Mouse (Mus musculus): ENCODE measurements around the gene Ube4a. TPM values are rescaled to one million over a fixed set of nuclear protein-coding genes. Genes with fewer than 3 reads are reported as not detected.
"Not testable (repeated sequence)": the region's sequence is repeated elsewhere in the genome, so short reads cannot be mapped to it uniquely, and the experiment has no call there.

The Ube4a gene
- polyA plus RNA-seq, 1 experiment: 26.1 TPM

DNA sequence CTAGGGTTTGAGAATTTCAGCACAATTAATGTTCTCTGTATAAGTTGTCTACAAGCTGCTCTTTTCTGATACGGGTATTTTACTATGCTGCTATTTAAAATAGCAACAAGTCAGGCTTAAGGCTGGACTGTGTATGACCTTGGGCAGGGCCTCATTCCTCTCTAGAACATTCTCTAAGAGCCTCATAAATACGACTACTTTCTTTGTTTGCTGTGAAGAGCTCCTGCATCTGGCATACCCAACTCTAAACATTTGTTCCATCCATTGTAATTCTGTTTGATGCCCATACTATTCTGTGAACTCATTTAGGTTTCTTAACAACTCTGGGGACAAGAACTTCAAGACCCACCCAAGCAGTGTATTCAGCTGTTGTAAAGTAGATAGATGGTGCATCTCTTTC is 17.6 kb upstream of the Ube4a start:
- H3K4me3 ChIP-seq (ENCODE audit: insufficient read depth, low read length): no peak overlapping the region
- H3K4me1 ChIP-seq (ENCODE audit: control insufficient read depth, insufficient read depth, low read length): no peaks in the 10 kb centered on the region
- H3K27ac ChIP-seq (ENCODE audit: insufficient read depth, low read length): no peak overlapping the region
- no peak for TF ChIP-seq CTCF (IDR thresholded peaks at IDR 0.05; ENCODE audit: extremely low read depth, insufficient read depth, low read length)
- TF ChIP-seq POLR2A (IDR thresholded peaks at IDR 0.05; ENCODE audit: extremely low read depth, insufficient read depth, low read length): no peak

DNA sequence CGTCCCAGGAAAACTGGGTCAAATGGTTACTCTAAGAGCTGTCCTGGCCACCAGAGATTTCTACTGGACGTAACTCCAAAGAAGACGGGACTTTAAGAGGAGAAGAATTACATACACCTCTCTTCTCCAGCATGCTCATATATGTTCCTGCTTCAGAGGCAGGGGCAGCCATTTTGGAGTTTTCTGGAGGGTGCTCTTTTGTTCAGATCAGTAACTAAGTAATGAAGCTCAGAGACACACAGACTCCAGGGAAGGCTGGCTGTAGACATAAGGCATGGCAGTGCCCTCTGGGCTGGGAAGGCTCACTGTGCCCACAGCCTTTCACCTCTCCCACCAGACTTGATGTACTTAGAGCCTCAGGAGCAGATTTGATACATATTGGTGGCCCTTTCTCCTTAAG is 17.1 kb upstream of the Ube4a start:
- TF ChIP-seq POLR2A (IDR thresholded peaks at IDR 0.05; ENCODE audit: extremely low read depth, insufficient read depth, low read length) (no peak), CTCF (IDR thresholded peaks at IDR 0.05; ENCODE audit: extremely low read depth, insufficient read depth, low read length) (no peak)
- Histone ChIP-seq H3K27ac (ENCODE audit: insufficient read depth, low read length) (no peak overlapping the region), H3K4me1 (ENCODE audit: control insufficient read depth, insufficient read depth, low read length) (no peaks in the 10 kb centered on the region), H3K4me3 (ENCODE audit: insufficient read depth, low read length) (no peak overlapping the region)

DNA sequence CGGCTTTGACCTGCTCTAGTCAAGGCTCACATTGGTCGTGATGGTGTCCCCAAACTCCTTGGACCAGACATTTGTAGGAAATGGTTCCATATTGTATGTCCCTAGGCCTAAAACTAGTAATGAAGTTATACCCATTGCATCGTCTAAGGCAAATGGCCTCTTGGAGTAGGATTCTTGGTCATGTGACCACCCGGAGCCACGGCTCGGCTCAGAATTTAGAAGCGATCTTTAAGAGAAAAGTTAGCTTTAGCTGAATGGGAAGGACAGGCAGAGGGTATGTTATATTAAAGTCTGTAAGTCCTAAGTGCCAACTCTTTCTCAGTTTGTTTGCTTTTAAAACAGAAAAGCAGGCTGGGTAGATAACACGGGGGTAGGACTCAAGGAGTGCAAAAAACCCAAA is 16.7 kb upstream of the Ube4a start:
- H3K4me1 ChIP-seq (ENCODE audit: control insufficient read depth, insufficient read depth, low read length): no peaks in the 10 kb centered on the region
- H3K27ac ChIP-seq (ENCODE audit: insufficient read depth, low read length): no peak overlapping the region
- TF ChIP-seq POLR2A (IDR thresholded peaks at IDR 0.05; ENCODE audit: extremely low read depth, insufficient read depth, low read length) (no peak), CTCF (IDR thresholded peaks at IDR 0.05; ENCODE audit: extremely low read depth, insufficient read depth, low read length) (no peak)
- no peak overlapping the region for H3K4me3 ChIP-seq (ENCODE audit: insufficient read depth, low read length)

DNA sequence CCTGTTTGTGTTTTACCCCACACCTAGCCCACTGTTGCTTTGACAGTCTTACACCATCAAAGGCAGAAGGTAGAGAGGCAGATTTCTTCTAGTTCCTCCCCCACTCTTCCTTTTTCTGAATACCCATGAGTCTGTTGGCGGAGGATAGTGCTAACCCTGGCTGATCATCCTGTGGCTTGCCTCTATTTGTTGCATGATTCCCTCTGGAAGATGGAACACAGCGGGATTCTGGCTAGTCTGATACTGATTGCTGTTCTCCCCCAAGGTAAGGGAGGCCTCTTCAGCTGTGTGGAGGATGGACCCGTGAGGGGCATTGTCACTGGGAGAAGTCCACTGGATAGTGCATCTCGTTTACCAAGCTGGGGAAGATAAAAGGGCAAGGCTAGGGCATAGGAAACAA is 16.3 kb upstream of the Ube4a start, which contains the start of gene Cd3d:
Gene Cd3d, plus strand, starts transcription at position 111 of the 400 bp plus-strand sequence.
- TF ChIP-seq POLR2A (IDR thresholded peaks at IDR 0.05; ENCODE audit: extremely low read depth, insufficient read depth, low read length) (no peak), CTCF (IDR thresholded peaks at IDR 0.05; ENCODE audit: extremely low read depth, insufficient read depth, low read length) (no peak)
- Histone ChIP-seq H3K4me1 (ENCODE audit: control insufficient read depth, insufficient read depth, low read length) (no peaks in the 10 kb centered on the region), H3K27ac (ENCODE audit: insufficient read depth, low read length) (no peak within 1 kb of the TSS), H3K4me3 (ENCODE audit: insufficient read depth, low read length) (no peak within 1 kb of the TSS)

DNA sequence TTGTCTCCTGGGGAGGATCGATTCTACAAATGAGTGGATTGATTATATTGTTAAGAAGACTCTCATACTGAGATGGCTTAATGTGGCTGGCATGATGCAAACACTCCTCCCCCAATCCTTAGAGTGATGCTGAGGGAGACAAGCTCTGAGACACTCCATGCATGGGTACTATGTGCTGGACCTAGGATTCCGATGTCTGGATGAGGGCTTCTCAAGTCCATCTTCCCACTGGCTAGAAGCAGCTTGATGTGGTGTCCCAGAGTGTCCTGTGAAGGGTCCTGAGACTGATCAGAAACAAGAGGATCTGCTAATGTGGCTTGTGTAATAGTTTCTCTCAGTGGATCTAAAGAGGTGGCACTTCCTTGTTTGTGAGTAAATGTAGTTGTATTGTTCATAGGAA is 15.7 kb upstream of the Ube4a start:
- Histone ChIP-seq H3K4me3 (ENCODE audit: insufficient read depth, low read length) (no peak overlapping the region), H3K27ac (ENCODE audit: insufficient read depth, low read length) (no peak overlapping the region), H3K4me1 (ENCODE audit: control insufficient read depth, insufficient read depth, low read length) (no peaks in the 10 kb centered on the region)
- no peak for TF ChIP-seq CTCF (IDR thresholded peaks at IDR 0.05; ENCODE audit: extremely low read depth, insufficient read depth, low read length)

DNA sequence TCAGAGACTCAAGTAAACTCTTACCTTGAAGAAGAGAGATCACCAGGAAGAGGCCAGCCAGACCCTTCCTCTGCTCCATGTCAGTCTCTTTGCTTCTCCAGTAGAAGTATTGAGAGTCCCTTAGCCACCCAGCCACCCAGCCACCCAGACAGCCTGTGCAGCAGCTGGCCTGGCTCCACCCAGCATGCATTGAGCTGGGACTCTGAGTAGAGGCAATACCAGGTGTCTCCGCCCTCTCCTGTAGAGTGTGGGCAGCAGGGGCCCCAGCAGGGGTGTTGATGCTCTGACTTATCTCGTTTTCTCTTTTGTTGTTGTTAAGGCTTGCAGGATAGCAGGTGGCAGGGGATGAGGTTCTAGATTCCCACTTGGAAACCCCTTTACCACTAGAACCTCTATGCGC is 14.8 kb upstream of the Ube4a start, which contains the start of gene Cd3g:
Gene Cd3g, minus strand, starts transcription at position 190 of the 400 bp plus-strand sequence.
- Histone ChIP-seq H3K4me3 (ENCODE audit: insufficient read depth, low read length) (no peak within 1 kb of the TSS), H3K4me1 (ENCODE audit: control insufficient read depth, insufficient read depth, low read length) (no peaks in the 10 kb centered on the region), H3K27ac (ENCODE audit: insufficient read depth, low read length) (no peak within 1 kb of the TSS)
- TF ChIP-seq CTCF (IDR thresholded peaks at IDR 0.05; ENCODE audit: extremely low read depth, insufficient read depth, low read length) (no peak), POLR2A (IDR thresholded peaks at IDR 0.05; ENCODE audit: extremely low read depth, insufficient read depth, low read length) (no peak)

DNA sequence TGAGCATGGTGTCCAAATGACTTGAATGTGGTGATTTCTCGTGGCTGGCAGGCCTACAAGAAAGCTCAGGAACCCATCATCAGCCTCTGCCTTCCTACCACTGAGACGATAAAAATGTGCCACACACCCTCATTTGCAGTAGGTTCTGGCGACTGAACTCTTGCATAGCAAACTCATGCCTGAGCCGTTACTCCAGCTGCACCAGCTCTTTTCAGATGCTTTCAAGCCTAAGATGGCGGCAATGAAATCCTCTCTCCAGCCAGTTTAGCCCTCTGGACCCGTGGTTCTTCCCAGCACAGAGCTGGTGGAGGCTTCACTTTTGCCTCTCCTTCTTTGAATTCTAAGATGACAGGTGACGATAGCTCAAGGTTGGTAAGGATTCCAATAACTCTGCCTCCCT is 14.4 kb upstream of the Ube4a start:
- H3K27ac ChIP-seq (ENCODE audit: insufficient read depth, low read length): no peak overlapping the region
- TF ChIP-seq POLR2A (IDR thresholded peaks at IDR 0.05; ENCODE audit: extremely low read depth, insufficient read depth, low read length) (no peak), CTCF (IDR thresholded peaks at IDR 0.05; ENCODE audit: extremely low read depth, insufficient read depth, low read length) (no peak)
- no peak overlapping the region for H3K4me3 ChIP-seq (ENCODE audit: insufficient read depth, low read length)
- no peaks in the 10 kb centered on the region for H3K4me1 ChIP-seq (ENCODE audit: control insufficient read depth, insufficient read depth, low read length)

DNA sequence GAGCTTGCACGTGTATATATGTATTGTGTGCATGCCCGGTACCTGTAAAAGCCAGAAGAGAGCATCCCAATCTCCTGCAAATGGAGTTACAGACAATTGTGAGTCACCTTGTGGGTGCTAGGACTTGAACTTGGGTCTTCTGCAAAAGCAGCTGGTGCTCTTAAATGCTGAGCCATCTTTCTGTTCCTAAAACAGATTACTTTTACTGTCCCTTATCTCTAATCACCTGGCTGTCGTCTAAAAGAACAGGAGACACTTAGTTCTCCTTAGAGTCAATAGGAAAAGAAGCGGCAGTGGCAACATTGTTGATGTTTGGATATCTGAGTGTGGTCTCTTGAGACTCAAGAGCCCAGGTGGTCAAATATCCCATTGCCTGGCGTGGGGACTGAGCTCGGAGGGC is 12.4 kb upstream of the Ube4a start:
- no peak overlapping the region for H3K27ac ChIP-seq (ENCODE audit: insufficient read depth, low read length)
- TF ChIP-seq POLR2A (IDR thresholded peaks at IDR 0.05; ENCODE audit: extremely low read depth, insufficient read depth, low read length) (no peak), CTCF (IDR thresholded peaks at IDR 0.05; ENCODE audit: extremely low read depth, insufficient read depth, low read length) (no peak)
- H3K4me3 ChIP-seq (ENCODE audit: insufficient read depth, low read length): no peak overlapping the region
- no peaks in the 10 kb centered on the region for H3K4me1 ChIP-seq (ENCODE audit: control insufficient read depth, insufficient read depth, low read length)

DNA sequence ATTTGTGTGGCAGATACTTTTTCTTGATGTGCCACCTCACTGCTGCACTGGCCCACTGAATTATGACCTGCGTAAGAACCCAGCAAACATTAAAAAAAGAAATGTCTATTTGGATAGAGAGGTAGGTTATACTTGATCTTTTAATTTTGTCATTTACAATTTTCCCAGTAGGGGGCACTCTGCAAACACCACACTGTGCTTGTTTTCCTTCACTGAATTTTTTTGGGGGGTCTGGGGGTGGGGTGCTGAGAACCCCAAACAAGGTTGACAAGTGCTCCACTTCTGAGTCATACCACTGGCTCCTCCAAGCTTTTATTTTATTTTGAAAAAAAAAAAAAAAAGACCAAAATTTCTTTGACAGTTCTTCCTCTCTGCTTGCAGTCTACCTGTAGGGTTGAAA is 4.0 kb upstream of the Ube4a start:
- H3K27ac ChIP-seq (ENCODE audit: insufficient read depth, low read length): no peak overlapping the region
- no peaks in the 10 kb centered on the region for H3K4me1 ChIP-seq (ENCODE audit: control insufficient read depth, insufficient read depth, low read length)
- no peak for TF ChIP-seq CTCF (IDR thresholded peaks at IDR 0.05; ENCODE audit: extremely low read depth, insufficient read depth, low read length)
- no peak overlapping the region for H3K4me3 ChIP-seq (ENCODE audit: insufficient read depth, low read length)

DNA sequence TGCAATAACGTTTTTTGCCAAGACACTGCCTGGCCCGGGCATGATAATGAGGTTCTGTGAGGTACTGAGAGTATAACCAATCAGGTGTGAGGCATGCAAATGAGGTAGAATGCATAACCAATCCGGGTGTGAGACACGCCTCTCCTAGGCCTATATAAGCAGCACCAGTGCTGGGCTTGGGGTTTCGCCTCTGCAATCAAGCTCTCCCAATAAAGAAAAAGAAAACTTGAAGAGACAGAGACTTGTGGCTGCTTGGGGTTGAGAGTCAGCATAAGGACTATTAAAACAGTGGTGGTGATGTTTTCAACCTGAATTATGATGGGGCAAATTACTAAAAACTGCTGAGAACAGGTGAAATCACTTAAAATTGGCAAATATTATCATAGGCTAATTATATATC is 2.4 kb upstream of the Ube4a start:
- not testable (repeated sequence) for H3K27ac ChIP-seq (ENCODE audit: insufficient read depth, low read length); H3K4me3 ChIP-seq (ENCODE audit: insufficient read depth, low read length); H3K4me1 ChIP-seq (ENCODE audit: control insufficient read depth, insufficient read depth, low read length)

DNA sequence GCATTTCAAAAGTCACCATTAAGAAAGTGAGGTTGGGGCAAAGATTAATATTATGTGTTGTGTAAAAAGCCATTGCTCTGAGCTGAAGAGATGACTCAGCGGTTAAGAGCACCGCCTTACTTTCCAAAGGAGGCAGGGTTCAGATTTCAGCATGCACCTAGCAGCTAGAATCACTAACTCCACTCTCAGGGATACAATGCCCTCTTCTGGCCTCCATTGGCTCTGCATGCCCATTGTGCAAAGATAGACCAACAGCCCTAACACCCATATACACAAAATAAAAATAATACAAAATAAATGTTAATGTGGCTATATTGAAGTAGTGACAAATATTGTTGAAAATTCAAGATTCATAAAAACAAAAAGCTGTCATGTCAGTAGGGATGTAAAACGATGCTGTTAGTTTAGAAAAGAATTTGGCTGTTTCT is 1.4 kb upstream of the Ube4a start:
- Histone ChIP-seq H3K27ac (ENCODE audit: insufficient read depth, low read length) (no peak overlapping the region), H3K4me3 (ENCODE audit: insufficient read depth, low read length) (no peak overlapping the region), H3K4me1 (ENCODE audit: control insufficient read depth, insufficient read depth, low read length) (no peaks in the 10 kb centered on the region)
- TF ChIP-seq POLR2A (IDR thresholded peaks at IDR 0.05; ENCODE audit: extremely low read depth, insufficient read depth, low read length): no peak
- TF ChIP-seq CTCF (IDR thresholded peaks at IDR 0.05; ENCODE audit: extremely low read depth, insufficient read depth, low read length): peak; percentile 61
